Mouse (Mus musculus) right cerebral cortex, postnatal 10 days (tissue): ENCODE results near the gene Il31ra.

Source experiments
- DNase-seq, 2 experiments: peaks; one replicate each; pipeline ENCODE4 v3.0.0; 2021; ENCODE audit warnings: low spot score in 2 of 2

Il31ra gene

GRCm38 (mm10) chr13:112560554-112561138, 33.5 kb downstream of the Il31ra start:
- DNase-seq, result peak; percentile 27 to 52

DNA sequence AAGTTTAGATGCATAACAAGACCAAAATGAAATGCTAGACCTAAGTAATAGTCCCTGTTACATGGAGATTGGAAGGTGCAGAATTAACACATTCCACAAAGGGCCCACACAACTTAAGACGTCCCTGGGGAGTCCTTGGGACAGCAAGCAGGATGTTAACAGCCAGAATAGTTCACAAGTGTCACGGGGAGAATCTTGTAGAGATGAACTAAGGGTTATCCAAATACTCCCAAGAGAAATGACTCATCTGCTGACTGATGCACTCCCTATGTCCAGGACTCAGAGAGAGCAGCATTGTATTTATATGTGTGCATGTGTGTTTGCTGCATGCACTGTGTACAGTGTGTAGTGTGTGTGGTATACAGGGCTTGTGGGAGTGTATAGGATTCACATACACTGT, 37.7 kb downstream of the Il31ra start:
- no peak for DNase-seq

GRCm38 (mm10) chr13:112553304-112553703, 40.9 kb downstream of the Il31ra start:
- no peak for DNase-seq

DNA sequence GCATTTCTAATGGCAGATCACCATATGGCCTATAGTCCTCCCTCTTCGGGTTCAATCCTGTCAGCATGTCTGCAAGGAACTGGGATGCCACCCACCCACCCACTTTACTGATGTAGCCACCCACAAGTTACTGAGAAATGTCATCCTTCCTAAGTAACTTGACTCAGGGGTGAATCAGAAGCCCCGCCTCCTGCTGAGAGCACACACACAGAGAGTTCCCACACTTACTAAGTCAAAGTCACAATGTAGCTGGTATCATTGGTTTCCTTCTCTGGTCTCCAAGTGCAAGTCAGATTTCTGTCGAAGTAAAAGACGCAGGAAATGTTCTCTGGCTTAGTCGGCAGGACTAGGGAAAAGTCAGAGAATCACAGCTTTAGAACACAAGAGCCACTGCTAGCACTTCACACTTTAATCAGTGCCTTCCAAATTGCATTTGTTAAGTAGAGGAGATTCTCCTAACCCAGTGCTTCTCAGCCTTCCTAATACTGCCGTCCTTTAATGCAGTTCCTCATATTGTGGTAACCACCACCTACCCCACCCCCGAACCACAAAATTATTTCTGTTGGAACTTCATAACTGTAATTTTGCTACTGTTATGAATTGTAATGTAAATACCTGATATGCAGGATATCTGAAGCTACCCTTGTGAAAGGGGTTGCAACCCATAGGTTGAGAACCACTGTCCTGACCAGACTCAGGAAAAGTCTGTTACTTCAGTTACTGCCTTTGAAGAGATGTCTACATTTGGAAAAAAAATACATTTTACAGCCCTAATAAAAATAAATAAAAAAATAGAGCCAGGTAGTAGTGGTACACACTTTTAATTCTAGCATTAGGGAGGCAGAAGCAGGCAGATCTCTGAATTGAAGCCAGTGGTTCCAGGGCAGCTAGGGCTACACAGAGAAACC, 42.3 kb downstream of the Il31ra start:
- no peak for DNase-seq

- no peak for DNase-seq
These were observed 52.8 kb downstream of the Il31ra start for GRCm38 (mm10) chr13:112541223-112541975.

DNA sequence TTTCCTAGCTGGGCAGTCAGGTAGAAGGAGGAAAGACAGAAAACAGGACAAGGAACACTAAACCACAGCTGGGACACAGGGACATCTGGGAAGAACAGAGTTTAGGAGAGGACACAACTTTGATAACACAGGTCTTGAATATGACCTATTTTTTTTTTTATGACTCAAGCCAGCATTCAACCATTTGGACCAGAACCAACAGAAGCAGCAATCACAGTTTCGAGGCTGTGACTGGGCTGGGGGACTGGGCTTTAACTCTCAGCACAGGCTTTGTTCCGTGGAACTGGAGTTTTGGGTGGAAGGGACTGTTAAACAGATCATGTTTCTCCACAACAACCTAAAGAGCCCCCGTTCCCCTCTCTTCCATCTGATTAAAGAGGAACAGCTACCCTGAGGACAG, 53.5 kb downstream of the Il31ra start:
- no peak for DNase-seq

DNA sequence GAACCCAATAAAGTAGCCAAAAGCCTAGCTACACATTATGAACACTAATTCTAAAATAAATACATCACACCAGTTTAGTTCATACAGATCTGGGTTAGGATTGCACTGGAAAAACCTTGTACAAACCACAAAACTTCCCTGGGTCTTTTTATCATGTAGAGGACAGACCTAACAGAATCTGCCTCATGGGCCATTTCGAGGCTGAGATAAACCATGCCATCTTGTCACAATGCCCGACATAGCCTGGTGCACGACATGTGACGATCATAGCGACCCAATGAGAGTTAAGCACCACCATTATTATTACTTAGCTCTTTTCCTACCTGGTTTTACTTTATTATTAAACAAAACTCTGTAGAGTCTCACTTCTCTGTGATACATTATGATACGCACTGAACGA, 57.1 kb downstream of the Il31ra start:
- DNase-seq, result no peak

- DNase-seq, result no peak
These were observed 57.5 kb downstream of the Il31ra start for GRCm38 (mm10) chr13:112536611-112537010.

- DNase-seq, result no peak
These were observed 60.6 kb downstream of the Il31ra start for GRCm38 (mm10) chr13:112533556-112533955.

GRCm38 (mm10) chr13:112532235-112532634, 61.9 kb downstream of the Il31ra start:
- DNase-seq, result no peak

DNA sequence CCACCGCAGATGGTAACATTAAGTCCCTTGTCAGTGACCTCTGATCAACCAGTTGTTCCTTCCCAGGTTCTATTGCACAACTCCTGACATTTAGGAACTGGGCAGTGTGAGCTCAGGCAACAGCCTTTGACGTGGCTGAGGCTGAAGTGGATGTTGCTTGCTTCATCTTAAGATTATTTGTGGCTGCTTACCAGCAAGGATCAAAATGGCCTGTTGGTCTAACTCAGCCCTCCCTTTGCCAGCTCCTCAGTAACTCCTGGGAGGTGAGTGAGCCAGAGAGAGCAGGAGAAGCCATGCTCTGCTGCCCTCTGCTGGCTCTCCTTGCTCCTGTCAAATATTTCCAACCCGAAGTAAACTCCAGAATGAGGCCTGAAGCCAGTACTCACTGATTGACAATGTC, 64.3 kb downstream of the Il31ra start:
- peak; percentile 64 to 79 for DNase-seq

DNA sequence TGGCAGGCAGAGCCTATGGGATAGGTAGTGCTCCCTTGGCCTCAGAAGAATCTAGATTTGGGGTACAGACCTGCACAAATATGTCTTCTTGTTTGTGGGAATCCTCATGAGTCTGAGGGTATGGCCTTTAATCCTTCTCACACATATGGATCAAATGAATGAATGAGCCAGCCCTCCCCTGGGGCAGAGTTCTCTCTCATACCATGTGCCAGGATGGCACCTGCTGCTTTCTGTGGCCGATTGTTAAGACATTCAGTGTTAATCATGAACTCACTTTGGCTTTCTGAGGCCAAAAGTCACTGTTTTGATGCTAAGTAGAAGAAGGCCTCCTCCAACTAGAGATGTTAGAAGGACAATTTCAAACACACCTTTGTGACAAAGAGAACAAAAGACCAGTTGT, 67.0 kb downstream of the Il31ra start:
- no peak for DNase-seq

GRCm38 (mm10) chr13:112523346-112523970, 70.7 kb downstream of the Il31ra start:
- DNase-seq, result no peak

- no peak for DNase-seq
These were observed 71.3 kb downstream of the Il31ra start for GRCm38 (mm10) chr13:112522896-112523295.

DNA sequence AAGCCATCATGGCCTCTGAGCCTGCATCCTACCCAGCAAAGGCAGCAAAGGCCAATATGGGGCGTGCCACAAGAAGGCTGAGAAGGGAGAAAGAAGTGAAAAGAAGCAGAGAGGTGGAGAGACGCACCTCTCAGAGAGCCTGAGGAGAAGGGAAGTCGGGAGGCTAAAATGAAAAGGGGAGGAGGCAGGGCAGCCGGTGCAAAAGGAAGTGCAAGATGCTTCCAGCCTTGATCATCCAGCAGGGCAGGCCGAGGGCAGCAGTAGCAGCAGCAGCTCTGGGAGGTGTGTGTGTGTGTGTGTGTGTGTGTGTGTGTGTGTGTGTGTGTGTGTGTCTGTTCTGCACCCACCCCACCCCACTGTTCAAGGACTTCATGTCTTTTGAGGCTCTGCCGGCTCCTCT, 71.9 kb downstream of the Il31ra start:
- no peak for DNase-seq

DNA sequence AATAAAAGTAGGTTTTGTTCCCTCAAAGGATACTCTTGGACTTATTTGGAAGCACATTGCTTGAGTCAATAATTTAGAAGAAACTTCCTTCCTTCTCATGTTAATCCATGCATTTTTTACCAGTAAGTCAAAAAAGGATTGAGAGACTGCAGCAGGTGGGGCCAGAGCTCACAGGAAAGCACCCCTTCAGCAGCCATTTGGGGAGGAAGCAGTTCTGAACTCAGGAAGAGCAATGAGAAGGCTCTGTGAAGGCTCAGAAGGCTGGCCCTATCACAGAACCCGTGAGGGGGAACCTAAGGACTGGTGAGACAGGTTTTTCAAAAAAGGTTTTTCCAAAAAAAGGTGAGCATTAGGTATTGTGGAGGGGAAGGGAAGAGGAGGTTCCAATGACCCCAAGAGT, 79.6 kb downstream of the Il31ra start:
- DNase-seq, result no peak

DNA sequence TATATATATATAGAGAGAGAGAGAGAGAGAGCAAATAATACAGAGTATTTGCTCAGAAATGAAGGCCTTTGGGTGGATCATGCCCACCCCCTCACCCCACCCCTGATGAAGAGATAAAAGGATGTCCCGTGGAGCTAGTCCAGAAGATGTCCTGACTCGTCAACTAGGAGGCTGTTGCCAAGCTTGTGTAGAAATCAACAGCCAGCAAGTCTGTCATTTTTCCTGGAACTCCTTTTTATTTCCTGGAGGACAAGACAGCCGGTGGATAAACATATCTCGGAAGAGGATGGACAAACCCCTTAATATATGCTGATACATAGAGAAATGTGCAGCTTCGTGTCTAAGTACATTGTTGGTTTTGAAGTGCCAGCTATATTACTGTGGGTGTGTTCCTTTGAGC, 81.3 kb downstream of the Il31ra start:
- no peak for DNase-seq

DNA sequence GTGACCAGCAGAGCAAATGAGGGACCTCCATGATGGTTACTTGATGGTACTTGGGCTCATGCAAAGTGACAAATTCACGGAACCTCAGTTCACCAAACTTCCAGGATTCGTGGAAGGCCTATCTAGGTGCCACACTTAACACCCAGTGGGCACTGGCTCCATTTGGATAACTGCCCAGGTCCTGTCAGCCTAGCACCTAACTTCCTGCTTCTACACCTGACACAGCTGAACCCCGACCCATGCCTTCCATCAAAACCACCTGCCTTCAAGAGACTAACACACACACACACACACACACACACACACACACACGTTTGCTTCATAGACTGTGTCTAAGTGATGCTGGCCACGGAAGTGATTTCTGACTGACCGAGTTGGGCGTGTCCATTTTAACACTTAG, 82.3 kb downstream of the Il31ra start:
- DNase-seq, result no peak

- peak; percentile 40 to 50 for DNase-seq
These were observed 82.9 kb downstream of the Il31ra start for GRCm38 (mm10) chr13:112511261-112511660.

DNA sequence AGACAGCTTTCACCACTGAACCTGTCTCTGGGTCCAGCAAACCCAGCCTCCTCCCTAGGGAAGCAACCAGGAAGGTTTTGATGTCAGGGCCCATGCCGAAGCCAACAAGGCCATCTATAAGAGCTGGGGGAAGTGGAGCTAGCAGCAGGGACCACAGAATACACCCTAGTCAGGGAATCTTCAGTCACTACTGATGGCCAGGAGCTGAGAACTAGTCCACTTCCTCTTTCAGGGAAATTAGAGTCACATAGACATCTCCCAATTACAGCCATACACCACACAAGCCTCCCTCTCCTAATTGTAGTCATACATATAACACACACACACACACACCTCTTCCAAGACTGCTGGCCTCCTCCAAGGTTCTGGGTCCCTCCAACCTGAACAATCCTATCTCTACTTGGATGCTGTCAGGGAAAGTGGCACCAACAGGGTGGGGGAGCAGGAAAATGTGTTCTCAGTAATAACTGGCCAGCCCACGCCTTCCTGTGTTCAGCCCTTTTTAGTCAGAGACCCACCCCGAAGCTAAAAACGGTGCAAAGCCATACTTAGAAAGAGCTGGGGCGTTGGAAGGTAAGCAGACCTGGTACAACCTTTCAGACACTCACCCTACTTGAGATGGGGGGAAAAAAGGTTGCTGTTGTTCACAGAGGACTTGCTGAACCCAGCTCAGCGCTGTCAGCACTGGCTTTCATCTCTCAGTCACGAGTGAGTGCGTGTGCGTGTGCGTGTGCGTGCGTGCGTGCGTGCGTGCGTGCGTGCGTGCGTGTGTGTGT, 83.5 kb downstream of the Il31ra start:
- DNase-seq, result no peak

DNA sequence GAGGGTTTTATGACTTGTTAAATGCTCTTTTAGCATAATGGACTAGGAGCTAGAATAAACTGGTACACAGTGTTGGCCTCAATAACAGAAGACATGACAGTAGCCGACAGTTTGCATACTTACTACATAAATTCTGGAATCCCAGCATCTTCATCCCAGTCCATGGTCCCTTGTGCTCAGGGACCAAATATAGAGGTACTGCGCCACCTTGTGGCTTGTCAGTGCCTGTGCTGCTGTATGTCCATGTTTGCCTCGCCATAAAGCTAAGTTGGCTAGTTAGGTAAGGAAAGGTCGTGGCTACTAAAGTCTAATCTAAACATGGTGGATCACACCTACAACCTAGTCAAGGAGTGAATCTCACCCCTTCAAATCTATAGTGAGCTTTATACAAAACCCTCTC, 84.7 kb downstream of the Il31ra start:
- DNase-seq, result peak; percentile 52 to 70
